Mouse (Mus musculus) yolk sac, embryonic 10.5 days (tissue): ENCODE data around the gene Gm13762.
"Not testable (repeated sequence)": the region's sequence is repeated elsewhere in the genome, so short reads cannot be mapped to it uniquely, and the experiment has no call there.

ENCODE experiments used
- DNase-seq: peaks from one replicate; pipeline ENCODE4 v3.0.0-alpha.2; 2017; ENCODE audit warnings: low spot score

The Gm13762 gene

DNA sequence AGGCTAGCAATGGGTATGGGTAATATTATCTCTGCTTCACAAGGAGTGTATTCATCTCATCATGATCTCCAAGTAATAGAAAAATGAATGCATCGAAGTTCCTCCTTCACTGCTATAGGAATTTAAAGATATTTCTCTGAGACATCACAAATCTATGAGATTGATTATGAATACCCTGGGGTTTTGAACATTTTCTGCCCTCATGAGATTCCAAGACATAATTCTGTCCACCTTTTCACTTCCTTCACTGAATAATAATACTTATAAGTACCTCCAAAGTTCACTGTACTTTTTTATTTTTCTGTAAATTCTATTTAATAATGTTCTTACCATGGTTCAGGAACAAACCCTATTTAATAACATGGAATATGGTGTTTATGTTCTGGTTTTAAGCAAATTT, at the start of gene Gm13762:
Gene Gm13762 (minus strand): TSS at position 101 of the 400 bp plus-strand sequence.
- DNase-seq, result no peak

DNA sequence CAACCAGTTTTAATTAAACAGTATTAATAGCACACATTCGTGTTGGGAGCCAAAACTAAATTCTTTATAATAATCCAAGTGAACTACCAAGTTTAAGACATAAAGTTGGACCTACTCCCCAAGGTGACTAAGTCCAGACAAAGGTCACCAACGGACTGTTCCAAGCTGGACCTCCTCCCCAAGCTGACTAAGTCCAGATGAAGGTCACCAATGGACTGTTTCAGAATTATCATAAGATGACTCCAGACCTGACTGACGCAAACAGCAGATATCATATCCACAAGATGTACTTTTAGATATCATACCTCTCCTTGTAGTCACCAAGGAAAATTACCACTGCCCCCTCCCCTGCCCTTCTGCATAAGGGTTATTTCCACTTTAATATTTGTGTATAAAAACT, 41.4 kb upstream of the Gm13762 start:
- DNase-seq, result not testable (repeated sequence)

DNA sequence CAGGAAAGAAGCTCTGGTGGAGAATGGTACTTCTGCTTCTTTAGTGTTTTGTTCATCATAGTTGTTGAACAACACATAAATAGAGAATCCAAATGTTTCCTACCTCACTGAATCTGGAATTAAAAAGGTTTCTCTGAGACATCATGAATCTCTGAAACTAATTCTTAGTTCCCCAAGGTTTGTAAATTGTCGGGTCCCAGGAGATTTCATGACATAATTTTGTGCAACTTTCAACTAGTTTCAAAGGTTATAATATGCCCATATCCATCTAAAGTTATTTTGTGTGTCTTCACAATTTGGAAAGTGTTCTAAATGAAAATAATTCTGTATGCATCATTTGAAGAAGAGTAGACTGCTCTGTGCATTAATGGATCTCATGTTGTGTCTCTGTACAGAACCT, 38.2 kb upstream of the Gm13762 start, which contains the start of gene Olfr1216:
Gene Olfr1216 (minus strand): TSS at position 101 of the 400 bp plus-strand sequence.
- no peak for DNase-seq

DNA sequence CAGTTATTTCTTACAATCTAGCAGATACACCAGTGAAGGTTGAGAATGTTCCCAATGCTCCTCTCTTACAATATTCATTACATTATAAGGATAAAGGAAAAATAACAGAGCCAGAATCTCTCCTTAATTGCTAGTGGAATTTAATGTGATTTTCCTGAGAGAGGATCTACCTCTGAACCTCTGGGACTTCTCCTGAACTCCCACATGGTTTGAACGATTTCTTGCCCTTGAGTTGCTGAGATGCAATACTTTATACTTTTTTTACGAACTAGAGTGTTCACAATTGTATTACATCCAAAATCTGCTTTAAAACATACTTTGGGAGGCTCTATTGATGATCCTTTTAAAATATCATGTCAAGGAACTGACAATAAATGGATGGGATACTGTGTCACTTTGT, 26.8 kb upstream of the Gm13762 start, which contains the start of gene Olfr1215:
Gene Olfr1215 (minus strand): TSS at position 101 of the 400 bp plus-strand sequence.
- no peak for DNase-seq

DNA sequence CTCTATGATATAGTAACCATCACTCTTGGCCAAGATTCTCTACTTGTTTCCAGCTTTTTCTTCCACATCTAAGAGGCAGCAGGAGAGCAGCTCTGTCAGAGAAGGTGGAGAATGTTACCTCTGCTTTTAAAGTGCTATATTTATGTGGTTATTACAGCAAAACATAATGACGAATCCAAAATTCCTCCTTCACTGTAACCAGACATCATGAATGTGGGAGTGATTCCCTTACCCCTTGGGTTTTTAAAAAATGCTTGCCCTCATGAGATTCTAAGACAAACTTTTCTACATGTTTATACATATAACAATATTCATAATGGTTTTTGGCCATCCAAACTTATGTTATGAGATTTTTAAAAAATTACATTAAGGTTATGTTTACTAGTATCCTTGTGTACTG, 12.5 kb upstream of the Gm13762 start, which contains the start of gene Olfr1214:
Gene Olfr1214 (minus strand): TSS at position 101 of the 400 bp plus-strand sequence.
- DNase-seq, result no peak

DNA sequence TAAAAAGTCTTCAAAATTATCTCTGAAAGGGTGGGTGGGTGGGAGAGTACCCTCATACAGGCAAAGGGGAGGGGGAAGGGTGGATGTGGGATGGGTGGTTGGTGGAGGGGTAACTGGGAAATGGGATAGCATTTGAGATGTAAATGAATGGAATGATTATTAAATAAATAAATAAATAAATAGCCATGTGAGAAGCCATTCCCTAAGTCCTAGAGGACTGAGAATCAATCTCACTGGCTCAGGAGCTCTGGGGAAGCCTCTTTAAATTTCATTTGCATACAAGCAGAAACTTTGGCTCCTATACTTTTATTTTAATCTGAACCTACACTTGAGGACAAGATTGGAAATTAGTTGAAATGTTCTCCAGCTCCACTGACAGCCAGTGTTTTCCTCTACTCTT, 26.4 kb downstream of the Gm13762 start, which contains the start of gene Olfr1212:
Gene Olfr1212 (plus strand): TSS at position 301 of the 400 bp plus-strand sequence.
- DNase-seq, result no peak

DNA sequence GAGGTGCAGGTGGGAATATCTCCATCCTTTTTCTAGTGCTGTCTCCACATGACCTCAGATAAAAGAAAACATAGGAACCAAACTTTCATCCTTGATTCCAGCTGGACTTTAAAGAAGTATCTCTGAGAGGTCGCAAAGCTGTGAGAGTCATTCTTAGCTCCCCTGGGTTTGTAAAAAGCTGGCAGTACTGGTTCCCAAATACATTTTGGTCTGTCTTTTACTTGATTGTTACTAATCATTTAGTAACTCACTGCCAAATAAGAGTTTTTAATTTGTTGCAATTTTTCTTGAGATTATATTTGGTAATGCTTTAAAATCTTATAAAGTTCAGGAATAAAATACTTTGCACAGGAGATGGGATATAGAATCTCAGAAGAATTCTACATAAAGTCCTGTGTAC, 42.1 kb downstream of the Gm13762 start, which contains the start of gene Olfr1211:
Gene Olfr1211 (minus strand): TSS at position 101 of the 400 bp plus-strand sequence.
- DNase-seq, result no peak
